Mouse (Mus musculus): ENCODE measurements at regions not wholly inside any gene's neighbourhood (a gene's known extent, or its start where the extent isn't known, plus 50 kb on each side); places are given as distances from the start of the nearest gene placed in this dataset. TPM values are rescaled to one million over a fixed set of nuclear protein-coding genes. Genes with fewer than 3 reads are reported as not detected.

- Histone ChIP-seq H3K4me1 (ENCODE audit: control insufficient read depth, insufficient read depth, low read length) (no peaks in the 10 kb centered on the region), H3K27ac (replicated peaks; ENCODE audit: low read depth, low read length) (no peak overlapping the region), H3K9ac (replicated peaks; ENCODE audit: low read length) (no peak overlapping the region), H3K27me3 (ENCODE audit: control insufficient read depth, insufficient read depth, low read length) (no peaks in the 10 kb centered on the region), H3K36me3 (replicated peaks; ENCODE audit: control insufficient read depth, insufficient read depth, low read depth, low read length) (no peaks in the 10 kb centered on the region), H3K4me3 (ENCODE audit: low read depth, low read length) (no peak overlapping the region), H3K4me2 (ENCODE audit: low read depth, low read length) (no peak overlapping the region), H3K9me3 (replicated peaks; ENCODE audit: control insufficient read depth, low read length) (no peaks in the 10 kb centered on the region)
- DNase-seq (ENCODE audit: low spot score) (no peak), ATAC-seq (replicated peaks; ENCODE audit: insufficient number of reproducible peaks, low FRiP score, low TSS enrichment, low read depth) (no peak)
- 74% methylated on average over 2 of the region's 2 CpGs for WGBS
Measured at GRCm38 (mm10) chr1:122007749-122008148, 440.0 kb upstream of the Ddx18 start.

- H3K27ac ChIP-seq (replicated peaks; ENCODE audit: low read depth, low read length): no peak overlapping the region
- no peak overlapping the region for H3K9ac ChIP-seq (replicated peaks; ENCODE audit: low read length)
- WGBS: 74% methylated on average over 1 of the region's 1 CpGs
- no peaks in the 10 kb centered on the region for H3K9me3 ChIP-seq (replicated peaks; ENCODE audit: control insufficient read depth, low read length)
- no peaks in the 10 kb centered on the region for H3K4me1 ChIP-seq (ENCODE audit: control insufficient read depth, insufficient read depth, low read length)
- H3K4me2 ChIP-seq (ENCODE audit: low read depth, low read length): no peak overlapping the region
- DNase-seq (ENCODE audit: low spot score) (no peak), ATAC-seq (replicated peaks; ENCODE audit: insufficient number of reproducible peaks, low FRiP score, low TSS enrichment, low read depth) (0 out of 2 replicates have a peak, but pooled peaks have one; percentile 39)
- H3K4me3 ChIP-seq (ENCODE audit: low read depth, low read length): no peak overlapping the region
- H3K36me3 ChIP-seq (replicated peaks; ENCODE audit: control insufficient read depth, insufficient read depth, low read depth, low read length): no peaks in the 10 kb centered on the region
- no peaks in the 10 kb centered on the region for H3K27me3 ChIP-seq (ENCODE audit: control insufficient read depth, insufficient read depth, low read length)
Measured at GRCm38 (mm10) chr1:121996461-121996860, 428.7 kb upstream of the Ddx18 start.

- H3K4me2 ChIP-seq (ENCODE audit: low read depth, low read length): no peak overlapping the region
- no peaks in the 10 kb centered on the region for H3K36me3 ChIP-seq (replicated peaks; ENCODE audit: control insufficient read depth, insufficient read depth, low read depth, low read length)
- WGBS: 84% methylated on average over 2 of the region's 2 CpGs
- no peak overlapping the region for H3K9ac ChIP-seq (replicated peaks; ENCODE audit: low read length)
- H3K4me3 ChIP-seq (ENCODE audit: low read depth, low read length): no peak overlapping the region
- H3K27ac ChIP-seq (replicated peaks; ENCODE audit: low read depth, low read length): no peak overlapping the region
- no peaks in the 10 kb centered on the region for H3K4me1 ChIP-seq (ENCODE audit: control insufficient read depth, insufficient read depth, low read length)
- ATAC-seq (replicated peaks; ENCODE audit: insufficient number of reproducible peaks, low FRiP score, low TSS enrichment, low read depth) (no peak), DNase-seq (ENCODE audit: low spot score) (no peak)
- no peaks in the 10 kb centered on the region for H3K27me3 ChIP-seq (ENCODE audit: control insufficient read depth, insufficient read depth, low read length)
- no peaks in the 10 kb centered on the region for H3K9me3 ChIP-seq (replicated peaks; ENCODE audit: control insufficient read depth, low read length)
Measured at GRCm38 (mm10) chr1:121990653-121991052, 422.9 kb upstream of the Ddx18 start.

GRCm38 (mm10) chr1:121958942-121959341, 391.2 kb upstream of the Ddx18 start:
- Histone ChIP-seq H3K36me3 (replicated peaks; ENCODE audit: control insufficient read depth, insufficient read depth, low read depth, low read length) (no peaks in the 10 kb centered on the region), H3K27me3 (ENCODE audit: control insufficient read depth, insufficient read depth, low read length) (no peaks in the 10 kb centered on the region), H3K4me1 (ENCODE audit: control insufficient read depth, insufficient read depth, low read length) (no peaks in the 10 kb centered on the region), H3K27ac (replicated peaks; ENCODE audit: low read depth, low read length) (no peak overlapping the region), H3K9me3 (replicated peaks; ENCODE audit: control insufficient read depth, low read length) (no peaks in the 10 kb centered on the region), H3K4me3 (ENCODE audit: low read depth, low read length) (no peak overlapping the region), H3K4me2 (ENCODE audit: low read depth, low read length) (no peak overlapping the region), H3K9ac (replicated peaks; ENCODE audit: low read length) (no peak overlapping the region)
- ATAC-seq (replicated peaks; ENCODE audit: insufficient number of reproducible peaks, low FRiP score, low TSS enrichment, low read depth) (no peak), DNase-seq (ENCODE audit: low spot score) (no peak)

- Histone ChIP-seq H3K4me1 (ENCODE audit: control insufficient read depth, insufficient read depth, low read length) (no peaks in the 10 kb centered on the region), H3K27me3 (ENCODE audit: control insufficient read depth, insufficient read depth, low read length) (no peaks in the 10 kb centered on the region), H3K36me3 (replicated peaks; ENCODE audit: control insufficient read depth, insufficient read depth, low read depth, low read length) (no peaks in the 10 kb centered on the region), H3K9ac (replicated peaks; ENCODE audit: low read length) (no peak overlapping the region), H3K27ac (replicated peaks; ENCODE audit: low read depth, low read length) (no peak overlapping the region), H3K9me3 (replicated peaks; ENCODE audit: control insufficient read depth, low read length) (no peaks in the 10 kb centered on the region), H3K4me2 (ENCODE audit: low read depth, low read length) (no peak overlapping the region), H3K4me3 (ENCODE audit: low read depth, low read length) (no peak overlapping the region)
- ATAC-seq (replicated peaks; ENCODE audit: insufficient number of reproducible peaks, low FRiP score, low TSS enrichment, low read depth): no peak
- no peak for DNase-seq (ENCODE audit: low spot score)
- WGBS: 84% methylated on average over 1 of the region's 1 CpGs
Measured at GRCm38 (mm10) chr1:121935911-121936310, 368.1 kb upstream of the Ddx18 start.

Small RNAs in the stretch of these regions (microRNA-seq; reads per million reads assigned to microRNA genes)
- gene Gm26472 (ENCODE audit: borderline number of aligned reads): not detected
